Mouse (Mus musculus) small intestine, adult 2 months (tissue): ENCODE measurements around the gene Smarca4. TPM values are rescaled to one million over a fixed set of nuclear protein-coding genes. Genes with fewer than 3 reads are reported as not detected.
A peak's percentile ranks its signal among the peaks of the same experiment; 100 is the strongest.

ENCODE experiments used
- H3K27ac ChIP-seq: fragments of 200-500 bp; 2 replicates; pipeline ENCODE4 v1.5.1; 2012; ENCODE audit warnings: low read depth, low read length, control low read depth, inconsistent platforms; ENCODE audit not compliant: insufficient read depth
- H3K27me3 ChIP-seq: fragments of 200-500 bp; 2 replicates; pipeline ENCODE4 v1.6.1; 2012; ENCODE audit warnings: mild to moderate bottlenecking, moderate library complexity, low read length, inconsistent platforms; ENCODE audit not compliant: control insufficient read depth, insufficient read depth
- H3K36me3 ChIP-seq: fragments of 200-500 bp; 2 replicates; pipeline ENCODE4 v1.6.1; 2012; ENCODE audit warnings: mild to moderate bottlenecking, low read length, control low read depth, inconsistent platforms; ENCODE audit not compliant: control insufficient read depth, insufficient read depth
- H3K4me1 ChIP-seq: fragments of 200-500 bp; 2 replicates; pipeline ENCODE4 v1.6.1; 2012; ENCODE audit warnings: low read length, inconsistent platforms, mixed read lengths; ENCODE audit not compliant: control insufficient read depth, insufficient read depth, insufficient read length
- H3K4me3 ChIP-seq: fragments of 200-500 bp; 2 replicates; pipeline ENCODE4 v1.5.1; 2012; ENCODE audit warnings: low read depth, mild to moderate bottlenecking, control low read depth, inconsistent platforms, low read length, moderate library complexity
- CTCF ChIP-seq: fragments of 200-500 bp; IDR thresholded peaks from 2 replicates; pipeline ENCODE4 v1.5.1; 2012; ENCODE audit warnings: low read depth, mild to moderate bottlenecking, control low read depth, inconsistent platforms, low read length, moderate library complexity, mixed read lengths; ENCODE audit not compliant: insufficient replicate concordance, insufficient read length; ENCODE audit errors: extremely low read depth
- POLR2A ChIP-seq: fragments of 200-500 bp; IDR thresholded peaks from 2 replicates; pipeline ENCODE4 v1.6.1; 2012; ENCODE audit warnings: low read depth, mild to moderate bottlenecking, control low read depth, inconsistent platforms, low read length, moderate library complexity
- WGBS: fragments of 180-500 bp; shearing (Covaris S2); methylation state at CpG from one replicate; pipeline ENCODE4 v1.1.7; 2018; 5-methylcytosine and 5-hydroxymethylcytosine counted together
- polyA plus RNA-seq: library from polyadenylated mRNA; depleted of rRNA; stranded (reverse); fragments of >200 nt; gene quantifications from 2 replicates; pipeline ENCODE4 v1.2.3, GENCODE M21; 2012

Gene Smarca4
- polyA plus RNA-seq, 1 experiment = 34.1 TPM

DNA sequence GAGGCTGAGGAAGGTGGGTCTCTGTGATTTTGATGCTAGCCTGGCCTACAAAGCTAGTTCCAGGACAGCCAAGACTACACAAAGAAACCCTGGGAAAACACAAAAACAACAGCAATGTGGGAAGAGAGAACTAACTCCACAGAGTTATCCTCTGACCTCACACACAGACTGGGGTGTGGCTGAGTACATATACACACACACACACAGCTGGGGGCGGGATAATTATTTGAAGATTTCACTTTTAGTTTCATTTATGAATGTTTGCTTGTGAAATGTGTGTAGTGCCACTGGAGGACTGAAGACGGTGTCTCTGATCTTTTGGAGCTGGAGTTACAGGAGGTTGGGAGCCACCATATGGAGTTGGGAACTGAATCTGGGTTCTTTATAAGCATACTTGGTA is 14.9 kb upstream of the Smarca4 start:
- 18% methylated on average over 2 of the region's 2 CpGs for WGBS
- TF ChIP-seq CTCF (no peak), POLR2A (no peak)

DNA sequence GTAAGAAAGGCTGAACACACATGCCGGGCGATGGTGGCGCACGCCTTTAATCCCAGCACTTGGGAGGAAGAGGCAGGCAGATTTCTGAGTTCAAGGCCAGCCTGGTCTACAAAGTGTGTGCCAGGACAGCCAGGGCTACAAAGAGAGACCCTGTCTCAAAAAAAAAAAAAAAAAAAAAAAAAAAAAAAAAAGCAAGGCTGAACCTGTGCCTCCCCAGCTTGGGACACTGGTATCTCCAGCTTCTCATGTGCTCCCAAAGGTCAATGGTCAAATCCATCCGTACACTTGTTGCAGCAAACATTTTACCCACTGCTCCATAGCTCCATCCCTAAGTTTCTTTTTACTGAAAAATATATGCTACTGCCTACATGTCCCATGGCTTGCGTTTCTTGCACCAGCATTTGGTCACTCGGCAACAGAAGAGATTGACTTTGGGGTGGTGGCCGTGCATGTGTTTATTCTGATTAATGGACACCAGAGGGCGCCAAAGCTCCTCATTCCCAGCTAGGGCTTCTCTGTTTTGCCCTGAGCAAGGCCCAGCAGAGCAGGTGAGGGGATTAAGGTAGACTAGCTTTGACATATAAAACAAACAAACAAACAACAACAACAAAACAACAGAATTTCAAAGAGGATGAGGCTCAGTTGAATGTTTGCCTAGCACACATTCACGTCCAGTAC is 14.1 kb upstream of the Smarca4 start:
- WGBS = 45% methylated on average over 10 of the region's 10 CpGs

More for the DNA sequence above, 14.9 kb upstream of the Smarca4 start:
- peaks cover 5% of the 10 kb centered on the region for H3K4me1 ChIP-seq
- H3K36me3 ChIP-seq = no peaks in the 10 kb centered on the region
- peak overlapping the region; percentile 68 for H3K27ac ChIP-seq
- H3K4me3 ChIP-seq = no peak overlapping the region
- H3K27me3 ChIP-seq = no peaks in the 10 kb centered on the region

GRCm38 (mm10) chr9:21604119-21604518 is 11.8 kb upstream of the Smarca4 start:
- Histone ChIP-seq H3K36me3 (no peaks in the 10 kb centered on the region), H3K4me3 (no peak overlapping the region), H3K27me3 (no peaks in the 10 kb centered on the region), H3K27ac (no peak overlapping the region), H3K4me1 (peaks cover 5% of the 10 kb centered on the region)
- 80% methylated on average over 5 of the region's 5 CpGs for WGBS
- no peak for TF ChIP-seq CTCF
- TF ChIP-seq POLR2A = no peak

More for the DNA sequence above, 14.1 kb upstream of the Smarca4 start:
- peaks cover 5% of the 10 kb centered on the region for H3K4me1 ChIP-seq
- H3K36me3 ChIP-seq = no peaks in the 10 kb centered on the region
- no peaks in the 10 kb centered on the region for H3K27me3 ChIP-seq
- peak overlapping the region; percentile 68; the same call in 1 of the 2 replicates for H3K27ac ChIP-seq
- no peak for TF ChIP-seq POLR2A
- TF ChIP-seq CTCF = peak; percentile 92; the same call in 1 of the 2 replicates
- H3K4me3 ChIP-seq = no peak overlapping the region

DNA sequence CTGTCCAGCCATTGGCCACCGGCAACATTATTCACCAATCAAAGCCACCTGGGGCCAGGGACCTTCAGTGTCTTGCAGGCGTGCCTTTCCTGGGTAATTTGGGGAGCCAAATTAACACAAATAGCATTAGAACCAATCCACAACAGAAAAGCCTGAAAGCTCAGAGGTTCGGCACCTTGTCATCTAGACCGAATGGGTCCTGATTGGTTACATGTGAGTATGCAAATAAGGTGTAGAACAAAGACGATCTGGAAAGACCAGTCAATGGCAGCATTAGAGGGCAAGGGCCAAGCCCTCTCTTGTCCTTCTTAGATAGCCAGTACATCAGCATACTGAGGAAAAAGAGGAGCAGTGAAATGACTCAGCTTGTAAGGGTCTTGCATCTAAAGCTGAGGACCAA is 10.1 kb upstream of the Smarca4 start:
- WGBS = 81% methylated on average over 5 of the region's 5 CpGs

DNA sequence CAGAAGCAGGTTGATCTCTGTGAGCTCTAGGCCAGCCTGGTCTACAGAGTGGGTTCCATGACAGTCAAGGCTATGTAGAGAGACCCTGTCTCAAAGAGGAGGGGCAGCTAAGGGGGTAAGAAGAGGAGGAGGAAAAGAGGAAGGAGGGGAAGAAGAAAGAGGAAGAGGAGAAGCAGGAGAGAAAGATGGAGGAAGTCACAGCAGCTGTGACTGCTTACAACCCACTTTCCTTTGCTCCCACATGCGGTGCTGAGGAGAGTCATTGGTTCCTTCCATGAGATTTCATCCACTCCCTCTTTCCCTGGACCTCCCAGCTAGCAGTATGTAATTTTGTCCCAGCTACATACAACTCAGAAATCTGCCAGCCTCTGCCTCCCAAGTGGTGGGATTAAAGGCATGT is 9.3 kb upstream of the Smarca4 start:
- Histone ChIP-seq H3K27me3 (no peaks in the 10 kb centered on the region), H3K27ac (no peak overlapping the region), H3K4me1 (peaks cover 5% of the 10 kb centered on the region; the same call in 1 of the 2 replicates), H3K4me3 (no peak overlapping the region), H3K36me3 (no peaks in the 10 kb centered on the region)
- 59% methylated on average over 1 of the region's 1 CpGs for WGBS
- no peak for TF ChIP-seq POLR2A
- no peak for TF ChIP-seq CTCF

More for the DNA sequence above, 10.1 kb upstream of the Smarca4 start:
- TF ChIP-seq CTCF (no peak), POLR2A (no peak)
- Histone ChIP-seq H3K4me3 (no peak overlapping the region), H3K4me1 (peaks cover 10% of the 10 kb centered on the region), H3K27me3 (no peaks in the 10 kb centered on the region), H3K27ac (no peak overlapping the region), H3K36me3 (no peaks in the 10 kb centered on the region)

- TF ChIP-seq POLR2A (no peak), CTCF (no peak)
- H3K27me3 ChIP-seq = no peaks in the 10 kb centered on the region
- no peak overlapping the region for H3K4me3 ChIP-seq
- 74% methylated on average over 1 of the region's 1 CpGs for WGBS
- H3K36me3 ChIP-seq = no peaks in the 10 kb centered on the region
- H3K27ac ChIP-seq = no peak overlapping the region
- peaks cover 5% of the 10 kb centered on the region for H3K4me1 ChIP-seq
These were observed 6.1 kb upstream of the Smarca4 start for GRCm38 (mm10) chr9:21609861-21610260.

- Histone ChIP-seq H3K4me3 (peak overlapping the region; percentile 87), H3K36me3 (no peaks in the 10 kb centered on the region), H3K27me3 (no peaks in the 10 kb centered on the region), H3K27ac (peak overlapping the region; percentile 56), H3K4me1 (peaks cover 5% of the 10 kb centered on the region)
- 60% methylated on average over 15 of the region's 15 CpGs for WGBS
- no peak for TF ChIP-seq CTCF
- TF ChIP-seq POLR2A = no peak
These were observed 929 bp upstream of the Smarca4 start for GRCm38 (mm10) chr9:21614864-21615616.
